8 mouse cellular contexts compared by ENCODE assay signal in genomic region chr17:47368401-47369086, GRCm38 (mm10). TPM values are rescaled to one million over a fixed set of nuclear protein-coding genes. Genes with fewer than 3 reads are reported as not detected.
DNase-seq lines count a peak whose midpoint lies in the region; ATAC-seq and TF ChIP-seq lines count a peak whose summit lies in the region.

TSS of gene Mrps10 (plus strand) at chr17:47368887.

- 3% methylated on average over 35 of the region's 35 CpGs for WGBS in cerebellum, adult 2 months
- 3% methylated on average over 35 of the region's 35 CpGs for WGBS in forebrain, postnatal 0 days
- WGBS in lung, embryonic 15.5 days = 3% methylated on average over 35 of the region's 35 CpGs

- peak within 1 kb of the TSS; percentile 69 for H3K27ac ChIP-seq in MEL (ENCODE audit: control insufficient read depth, low read depth, low read length)
- H3K27ac ChIP-seq in cerebellum, adult 2 months (ENCODE audit: insufficient read depth, low read length) = peak within 1 kb of the TSS; percentile 12; the same call in 1 of the 2 replicates
- H3K27ac ChIP-seq in forebrain, postnatal 0 days (ENCODE audit: low read depth, low read length) = peak within 1 kb of the TSS; percentile 70
- 0 out of 2 replicates have a peak within 1 kb of the TSS, but pooled peaks have one; percentile 12 for H3K27ac ChIP-seq in lung, embryonic 15.5 days

- H3K9ac ChIP-seq in MEL (ENCODE audit: control insufficient read depth, low read depth, low read length, poor library complexity, severe bottlenecking) = peak within 1 kb of the TSS; percentile 91
- peak within 1 kb of the TSS; percentile 58 for H3K9ac ChIP-seq in forebrain, postnatal 0 days
- H3K9ac ChIP-seq in lung, embryonic 15.5 days = peak within 1 kb of the TSS; percentile 43

- TF ChIP-seq POLR2A in MEL (IDR thresholded peaks at IDR 0.05; ENCODE audit: control insufficient read depth in 1 of 2, insufficient read depth in 1 of 2, low read depth in 1 of 2, low read length in 2 of 2, poor library complexity in 1 of 2) = peak; percentile 90 to 93
- TF ChIP-seq POLR2A in cerebellum, adult 2 months (IDR thresholded peaks at IDR 0.05; ENCODE audit: borderline replicate concordance, insufficient read depth, low read length) = peak; percentile 68; the same call in 1 of the 2 replicates

- no peaks in the 10 kb centered on the region for H3K27me3 ChIP-seq in MEL (ENCODE audit: control insufficient read depth in 1 of 2, insufficient read depth in 2 of 2, low read length in 2 of 2)
- H3K27me3 ChIP-seq in cerebellum, adult 2 months (ENCODE audit: control insufficient read depth, insufficient read depth, low read length) = no peaks in the 10 kb centered on the region
- H3K27me3 ChIP-seq in forebrain, postnatal 0 days (ENCODE audit: insufficient read depth, low read length) = no peaks in the 10 kb centered on the region
- 0 out of 2 replicates have a peak, but pooled peaks cover 5% of the 10 kb centered on the region for H3K27me3 ChIP-seq in lung, embryonic 15.5 days

- peaks cover 11% of the 10 kb centered on the region for H3K79me2 ChIP-seq in MEL (ENCODE audit: control insufficient read depth, insufficient read depth, low read length, poor library complexity)

- H3K9me3 ChIP-seq in MEL (replicated peaks; ENCODE audit: insufficient read depth, low read length) = no peaks in the 10 kb centered on the region
- H3K9me3 ChIP-seq in forebrain, postnatal 0 days (ENCODE audit: low read length) = no peaks in the 10 kb centered on the region
- H3K9me3 ChIP-seq in lung, embryonic 15.5 days = no peaks in the 10 kb centered on the region

- TF ChIP-seq EP300 in MEL (IDR thresholded peaks at IDR 0.05; ENCODE audit: low read depth in 1 of 2, low read length in 2 of 2) = 0 out of 4 replicates have a peak, but pooled peaks of 1 of the 2 experiments have one; percentile 40

- H3K4me2 ChIP-seq in forebrain, postnatal 0 days (ENCODE audit: low read depth) = peak within 1 kb of the TSS; percentile 72
- H3K4me2 ChIP-seq in lung, embryonic 15.5 days = peak within 1 kb of the TSS; percentile 75

- TF ChIP-seq CTCF in MEL (IDR thresholded peaks at IDR 0.05 in 2 of 3, conservative IDR thresholded peaks at IDR 0.05 in 1 of 3; ENCODE audit: control insufficient read depth in 1 of 3, insufficient read depth in 1 of 3, low read depth in 2 of 3, low read length in 3 of 3, poor library complexity in 1 of 3, severe bottlenecking in 1 of 3) = no peak
- no peak for TF ChIP-seq CTCF in cerebellum, adult 2 months (IDR thresholded peaks at IDR 0.05; ENCODE audit: borderline replicate concordance, insufficient read depth, low read depth, low read length)
- TF ChIP-seq CTCF in forebrain, postnatal 0 days (IDR thresholded peaks at IDR 0.05; ENCODE audit: low read depth) = no peak

- peak; percentile 95 for DNase-seq in MEL (ENCODE audit: low read depth, low spot score)
- peak; percentile 86 to 91 for DNase-seq in cerebellum, adult 2 months
- peak; percentile 95 for DNase-seq in forebrain, postnatal 0 days
- DNase-seq in heart, postnatal 4 days = peak; percentile 87
- DNase-seq in layer of hippocampus, adult 8-10 months (ENCODE audit: low spot score in 2 of 2) = peak; percentile 83 to 85
- peak; percentile 71 for DNase-seq in ovary, adult 18-20 months (ENCODE audit: low spot score)
- DNase-seq in thymus, postnatal 0 days (ENCODE audit: low spot score) = peak; percentile 91

- H3K4me1 ChIP-seq in MEL (ENCODE audit: control insufficient read depth in 1 of 2, insufficient read depth in 2 of 2, low read length in 2 of 2) = peaks cover 0 to 15% of the 10 kb centered on the region in 2 experiments; a peak in 1 of 4 replicates
- no peaks in the 10 kb centered on the region for H3K4me1 ChIP-seq in cerebellum, adult 2 months (ENCODE audit: control insufficient read depth, insufficient read depth, low read length)
- 0 out of 2 replicates have a peak, but pooled peaks cover 2% of the 10 kb centered on the region for H3K4me1 ChIP-seq in forebrain, postnatal 0 days (ENCODE audit: insufficient read depth)
- H3K4me1 ChIP-seq in lung, embryonic 15.5 days = peaks cover 8% of the 10 kb centered on the region; the same call in 1 of the 2 replicates

- TF ChIP-seq RAD21 in MEL (IDR thresholded peaks at IDR 0.05; ENCODE audit: low read depth, low read length) = no peak

- ATAC-seq in forebrain, postnatal 0 days = peak; percentile 96
- ATAC-seq in lung, embryonic 15.5 days (ENCODE audit: borderline replicate concordance, extremely low read depth, low FRiP score, low TSS enrichment) = peak; percentile 86

- H3K36me3 ChIP-seq in MEL (ENCODE audit: control insufficient read depth in 1 of 2, insufficient read depth in 2 of 2, low read length in 2 of 2) = peaks cover 0 to 14% of the 10 kb centered on the region in 2 experiments; a peak in 2 of 4 replicates
- H3K36me3 ChIP-seq in forebrain, postnatal 0 days (ENCODE audit: insufficient read depth) = peaks cover 13% of the 10 kb centered on the region
- peaks cover 13% of the 10 kb centered on the region for H3K36me3 ChIP-seq in lung, embryonic 15.5 days

- peak within 1 kb of the TSS; percentile 89 to 93 for H3K4me3 ChIP-seq in MEL (ENCODE audit: control insufficient read depth in 1 of 2, insufficient read depth in 1 of 2, low read depth in 2 of 2, low read length in 2 of 2)
- H3K4me3 ChIP-seq in cerebellum, adult 2 months (replicated peaks; ENCODE audit: insufficient read depth, low read depth, low read length) = peak within 1 kb of the TSS; percentile 99
- peak within 1 kb of the TSS; percentile 72 for H3K4me3 ChIP-seq in forebrain, postnatal 0 days (ENCODE audit: low read depth, low read length)
- peak within 1 kb of the TSS; percentile 82 for H3K4me3 ChIP-seq in lung, embryonic 15.5 days

TF ChIP-seq in MEL, 35 proteins besides CTCF, POLR2A, EP300 and RAD21 (continues in another document):
- TF ChIP-seq TAL1 (IDR thresholded peaks at IDR 0.05; ENCODE audit: low read length) (no peak), BHLHE40 (IDR thresholded peaks at IDR 0.05; ENCODE audit: borderline replicate concordance, low read depth, low read length) (no peak), MXI1 (IDR thresholded peaks at IDR 0.05; ENCODE audit: low read depth, low read length) (peak; percentile 96), MYC (IDR thresholded peaks at IDR 0.05; ENCODE audit: low read depth, low read length) (peak; percentile 90), HCFC1 (IDR thresholded peaks at IDR 0.05; ENCODE audit: low read depth, low read length) (peak; percentile 97), MEF2A (IDR thresholded peaks at IDR 0.05; ENCODE audit: extremely low read depth, insufficient replicate concordance, low read depth, low read length, poor library complexity, severe bottlenecking) (no peak), KAT2A (conservative IDR thresholded peaks at IDR 0.05; ENCODE audit: low read depth, low read length) (peak; percentile 88), SIN3A (IDR thresholded peaks at IDR 0.05; ENCODE audit: low read length) (peak; percentile 92), UBTF (IDR thresholded peaks at IDR 0.05; ENCODE audit: borderline replicate concordance, insufficient read depth, low read depth, low read length) (no peak), MYB (IDR thresholded peaks at IDR 0.05; ENCODE audit: low read depth, low read length) (0 out of 2 replicates have a peak, but pooled peaks have one; percentile 22), ZNF384 (IDR thresholded peaks at IDR 0.05; ENCODE audit: low read depth, low read length) (no peak; the same call in none of the 2 replicates), MAFK (IDR thresholded peaks at IDR 0.05; ENCODE audit: borderline replicate concordance, low read depth, low read length) (no peak), ELF1 (IDR thresholded peaks at IDR 0.05; ENCODE audit: low read depth, low read length) (peak; percentile 90), POLR2AphosphoS2 (IDR thresholded peaks at IDR 0.05; ENCODE audit: low read length) (peak; percentile 72; the same call in 1 of the 2 replicates), MAZ (IDR thresholded peaks at IDR 0.05; ENCODE audit: low read depth, low read length) (no peak; the same call in 1 of the 2 replicates), ETS1 (IDR thresholded peaks at IDR 0.05; ENCODE audit: low read depth, low read length) (peak; percentile 33; the same call in 1 of the 2 replicates), POLR2AphosphoS5 (IDR thresholded peaks at IDR 0.05; ENCODE audit: borderline replicate concordance, low read depth, low read length) (no peak), USF2 (IDR thresholded peaks at IDR 0.05; ENCODE audit: borderline replicate concordance in 1 of 2, insufficient read depth in 1 of 2, low read depth in 1 of 2, low read length in 2 of 2) (no peak), MAX (IDR thresholded peaks at IDR 0.05; ENCODE audit: low read length) (peak; percentile 86), ZC3H11A (IDR thresholded peaks at IDR 0.05; ENCODE audit: low read depth, low read length) (no peak), CHD2 (IDR thresholded peaks at IDR 0.05; ENCODE audit: low read length) (peak; percentile 31; the same call in 1 of the 2 replicates), E2F4 (IDR thresholded peaks at IDR 0.05; ENCODE audit: borderline replicate concordance, low read depth, low read length) (no peak), TBP (IDR thresholded peaks at IDR 0.05; ENCODE audit: low read depth, low read length) (peak; percentile 82), GABPA (IDR thresholded peaks at IDR 0.05; ENCODE audit: low read depth, low read length) (peak; percentile 76; the same call in 1 of the 2 replicates), NRF1 (IDR thresholded peaks at IDR 0.05; ENCODE audit: insufficient read depth, low read depth, low read length, poor library complexity, severe bottlenecking) (0 out of 2 replicates have a peak, but pooled peaks have one; percentile 44), RCOR1 (IDR thresholded peaks at IDR 0.05; ENCODE audit: low read depth, low read length) (0 out of 2 replicates have a peak, but pooled peaks have one; percentile 47), GATA1 (IDR thresholded peaks at IDR 0.05; ENCODE audit: low read depth, low read length) (no peak), JUND (IDR thresholded peaks at IDR 0.05; ENCODE audit: low read depth, low read length) (0 out of 2 replicates have a peak, but pooled peaks have one; percentile 21)

RNA-seq across cellular contexts. Expression of gene Mrps10, which starts in this region (rescaled TPM):
- total RNA-seq in MEL (2012; rRNA removed) = 75.2 and 78.9 TPM in 2 replicates
- 100 to 1,000 TPM; 107 to 442 TPM for polyA plus RNA-seq in MEL (2012; ENCODE audit: insufficient read depth in 1 of 2, insufficient read length in 2 of 2, low read depth in 1 of 2, low replicate concordance in 2 of 2, missing spikeins in 1 of 2)
- polyA plus RNA-seq in cerebellum, adult 2 months (2012; rRNA removed) = 58.8 and 63.7 TPM in 2 replicates
- total RNA-seq in forebrain, postnatal 0 days (2014; rRNA removed) = 28.6 and 42.4 TPM in 2 replicates
- 75.0 and 83.5 TPM in 2 replicates for polyA plus RNA-seq in forebrain, postnatal 0 days (2015; fragmentation: Nextera tagmentation; extraction: Ambion mirVana)
- total RNA-seq in heart, postnatal 4 days (2021) = 10 to 100 TPM; 31.9 to 35.4 TPM
- 10 to 100 TPM; 32.8 to 35.3 (median 33.8) TPM for total RNA-seq in layer of hippocampus, adult 8-10 months (2022)
- 78.2 and 79.2 TPM in 2 replicates for polyA plus RNA-seq in lung, embryonic 15.5 days (2015; fragmentation: Nextera tagmentation; extraction: Ambion mirVana)
- polyA plus RNA-seq in thymus, postnatal 0 days (2015; fragmentation: Nextera tagmentation; extraction: Ambion mirVana) = 69.0 and 70.6 TPM in 2 replicates

Comparison
In these comparisons a context has a peak if more than half of its experiments do, and no peak if none do; other contexts are left out.
1. Peak in every context shown above with its lines: DNase-seq, ATAC-seq, H3K4me3 ChIP-seq and H3K27ac ChIP-seq.
2. H3K27ac ChIP-seq: peak in every context shown above with its lines; median percentile 70 in forebrain, postnatal 0 days; 69 in MEL; 12 in cerebellum, adult 2 months; 12 in lung, embryonic 15.5 days.